Mouse (Mus musculus): Measurements from ENCODE around the gene Map3k20. TPM values are rescaled to one million over a fixed set of nuclear protein-coding genes. Genes with fewer than 3 reads are reported as not detected.

Map3k20 gene
- polyA plus RNA-seq, 1 experiment from 2014 or later = 62.5 TPM

GRCm38 (mm10) chr2:72267390-72267789 lies 18.0 kb upstream of the Map3k20 start:
- Histone ChIP-seq H3K9me3 (replicated peaks; ENCODE audit: control insufficient read depth, low read length) (no peaks in the 10 kb centered on the region; the same call in 1 of the 2 replicates), H3K4me1 (ENCODE audit: control insufficient read depth, insufficient read depth, low read length) (peaks cover 12% of the 10 kb centered on the region), H3K9ac (ENCODE audit: low read depth, low read length) (no peak overlapping the region), H3K27me3 (ENCODE audit: control insufficient read depth, insufficient read depth, low read length) (no peaks in the 10 kb centered on the region), H3K4me2 (no peak overlapping the region), H3K4me3 (ENCODE audit: low read depth, low read length) (no peak overlapping the region), H3K27ac (ENCODE audit: low read depth, low read length) (no peak overlapping the region), H3K36me3 (ENCODE audit: control insufficient read depth, insufficient read depth, low read length) (no peaks in the 10 kb centered on the region)
- ATAC-seq (replicated peaks; ENCODE audit: insufficient number of reproducible peaks, low FRiP score, low TSS enrichment) = no peak
- WGBS (ENCODE audit: insufficient replicate concordance) = 81% methylated on average over 6 of the region's 6 CpGs

- no peaks in the 10 kb centered on the region; the same call in 1 of the 2 replicates for H3K9me3 ChIP-seq (replicated peaks; ENCODE audit: control insufficient read depth, low read length)
- ATAC-seq (replicated peaks; ENCODE audit: insufficient number of reproducible peaks, low FRiP score, low TSS enrichment) = no peak; the same call in 1 of the 2 replicates
- no peak overlapping the region for H3K4me3 ChIP-seq (ENCODE audit: low read depth, low read length)
- H3K27me3 ChIP-seq (ENCODE audit: control insufficient read depth, insufficient read depth, low read length) = no peaks in the 10 kb centered on the region
- peak overlapping the region; percentile 79 for H3K27ac ChIP-seq (ENCODE audit: low read depth, low read length)
- H3K36me3 ChIP-seq (ENCODE audit: control insufficient read depth, insufficient read depth, low read length) = no peaks in the 10 kb centered on the region
- peaks cover 12% of the 10 kb centered on the region for H3K4me1 ChIP-seq (ENCODE audit: control insufficient read depth, insufficient read depth, low read length)
- WGBS (ENCODE audit: insufficient replicate concordance) = 39% methylated on average over 4 of the region's 4 CpGs
- H3K4me2 ChIP-seq = no peak overlapping the region; the same call in 1 of the 2 replicates
- peak overlapping the region; percentile 0; the same call in 1 of the 2 replicates for H3K9ac ChIP-seq (ENCODE audit: low read depth, low read length)
Measured at GRCm38 (mm10) chr2:72269651-72270341, 15.6 kb upstream of the Map3k20 start.

DNA sequence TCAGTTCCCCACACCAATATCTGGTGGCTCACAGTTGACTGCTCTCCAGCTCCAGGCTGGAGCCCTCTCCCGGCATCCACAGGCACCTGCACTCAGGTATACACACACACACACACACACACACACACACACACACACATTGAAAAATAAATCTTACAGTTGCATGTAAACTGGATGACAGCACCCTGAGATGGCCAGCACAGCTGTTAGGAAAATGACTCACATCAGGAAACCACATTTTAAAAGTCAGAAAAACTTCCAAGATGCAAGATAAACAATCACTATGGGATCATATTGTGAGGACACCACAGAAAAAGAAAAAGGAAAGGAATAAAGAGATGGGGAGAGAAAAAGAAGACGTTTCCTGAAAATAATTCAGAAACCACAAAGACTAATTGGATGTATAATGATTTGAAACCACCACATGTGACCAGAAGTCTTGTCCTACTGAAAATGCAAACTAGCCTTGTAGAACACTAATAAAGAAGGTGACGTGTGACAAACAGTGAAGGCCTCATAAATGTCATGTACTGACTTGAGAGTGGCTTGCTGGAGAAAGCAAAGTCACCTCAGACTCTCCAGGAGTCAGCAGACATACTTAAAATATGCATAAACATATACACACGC lies 7.1 kb upstream of the Map3k20 start:
- H3K36me3 ChIP-seq (ENCODE audit: control insufficient read depth, insufficient read depth, low read length) = no peaks in the 10 kb centered on the region
- 70% methylated on average over 4 of the region's 4 CpGs for WGBS (ENCODE audit: insufficient replicate concordance)
- no peaks in the 10 kb centered on the region for H3K9me3 ChIP-seq (replicated peaks; ENCODE audit: control insufficient read depth, low read length)
- no peak overlapping the region for H3K9ac ChIP-seq (ENCODE audit: low read depth, low read length)
- ATAC-seq (replicated peaks; ENCODE audit: insufficient number of reproducible peaks, low FRiP score, low TSS enrichment) = no peak
- H3K4me3 ChIP-seq (ENCODE audit: low read depth, low read length) = no peak overlapping the region
- no peaks in the 10 kb centered on the region for H3K4me1 ChIP-seq (ENCODE audit: control insufficient read depth, insufficient read depth, low read length)
- no peak overlapping the region for H3K27ac ChIP-seq (ENCODE audit: low read depth, low read length)
- no peaks in the 10 kb centered on the region for H3K27me3 ChIP-seq (ENCODE audit: control insufficient read depth, insufficient read depth, low read length)
- no peak overlapping the region for H3K4me2 ChIP-seq

GRCm38 (mm10) chr2:72280524-72280923 lies 4.9 kb upstream of the Map3k20 start:
- H3K27ac ChIP-seq (ENCODE audit: low read depth, low read length) = no peak overlapping the region
- ATAC-seq (replicated peaks; ENCODE audit: insufficient number of reproducible peaks, low FRiP score, low TSS enrichment) = no peak
- H3K36me3 ChIP-seq (ENCODE audit: control insufficient read depth, insufficient read depth, low read length) = no peaks in the 10 kb centered on the region
- peaks cover 7% of the 10 kb centered on the region; the same call in 1 of the 2 replicates for H3K4me1 ChIP-seq (ENCODE audit: control insufficient read depth, insufficient read depth, low read length)
- H3K9ac ChIP-seq (ENCODE audit: low read depth, low read length) = no peak overlapping the region
- no peaks in the 10 kb centered on the region for H3K27me3 ChIP-seq (ENCODE audit: control insufficient read depth, insufficient read depth, low read length)
- WGBS (ENCODE audit: insufficient replicate concordance) = 89% methylated on average over 5 of the region's 5 CpGs
- H3K4me2 ChIP-seq = no peak overlapping the region
- H3K9me3 ChIP-seq (replicated peaks; ENCODE audit: control insufficient read depth, low read length) = no peaks in the 10 kb centered on the region
- no peak overlapping the region for H3K4me3 ChIP-seq (ENCODE audit: low read depth, low read length)

- Histone ChIP-seq H3K4me1 (ENCODE audit: control insufficient read depth, insufficient read depth, low read length) (peaks cover 7% of the 10 kb centered on the region; the same call in 1 of the 2 replicates), H3K27ac (ENCODE audit: low read depth, low read length) (no peak overlapping the region), H3K9me3 (replicated peaks; ENCODE audit: control insufficient read depth, low read length) (no peaks in the 10 kb centered on the region), H3K27me3 (ENCODE audit: control insufficient read depth, insufficient read depth, low read length) (no peaks in the 10 kb centered on the region), H3K9ac (ENCODE audit: low read depth, low read length) (no peak overlapping the region), H3K36me3 (ENCODE audit: control insufficient read depth, insufficient read depth, low read length) (no peaks in the 10 kb centered on the region), H3K4me2 (no peak overlapping the region), H3K4me3 (ENCODE audit: low read depth, low read length) (no peak overlapping the region)
- 89% methylated on average over 14 of the region's 14 CpGs for WGBS (ENCODE audit: insufficient replicate concordance)
- no peak for ATAC-seq (replicated peaks; ENCODE audit: insufficient number of reproducible peaks, low FRiP score, low TSS enrichment)
Measured at GRCm38 (mm10) chr2:72281971-72282370, 3.5 kb upstream of the Map3k20 start.

- H3K9me3 ChIP-seq (replicated peaks; ENCODE audit: control insufficient read depth, low read length) = no peaks in the 10 kb centered on the region
- peaks cover 8% of the 10 kb centered on the region for H3K4me1 ChIP-seq (ENCODE audit: control insufficient read depth, insufficient read depth, low read length)
- H3K4me2 ChIP-seq = no peak overlapping the region
- H3K27me3 ChIP-seq (ENCODE audit: control insufficient read depth, insufficient read depth, low read length) = no peaks in the 10 kb centered on the region
- 69% methylated on average over 4 of the region's 4 CpGs for WGBS (ENCODE audit: insufficient replicate concordance)
- H3K36me3 ChIP-seq (ENCODE audit: control insufficient read depth, insufficient read depth, low read length) = no peaks in the 10 kb centered on the region
- no peak overlapping the region for H3K27ac ChIP-seq (ENCODE audit: low read depth, low read length)
- no peak overlapping the region for H3K4me3 ChIP-seq (ENCODE audit: low read depth, low read length)
- ATAC-seq (replicated peaks; ENCODE audit: insufficient number of reproducible peaks, low FRiP score, low TSS enrichment) = no peak
- H3K9ac ChIP-seq (ENCODE audit: low read depth, low read length) = no peak overlapping the region
Measured at GRCm38 (mm10) chr2:72282733-72283132, 2.7 kb upstream of the Map3k20 start.

- 49% methylated on average over 7 of the region's 7 CpGs for WGBS (ENCODE audit: insufficient replicate concordance)
- Histone ChIP-seq H3K4me3 (ENCODE audit: low read depth, low read length) (no peak overlapping the region), H3K27ac (ENCODE audit: low read depth, low read length) (peak overlapping the region; percentile 95; the same call in 1 of the 2 replicates), H3K27me3 (ENCODE audit: control insufficient read depth, insufficient read depth, low read length) (no peaks in the 10 kb centered on the region), H3K36me3 (ENCODE audit: control insufficient read depth, insufficient read depth, low read length) (no peaks in the 10 kb centered on the region), H3K4me2 (peak overlapping the region; percentile 73), H3K9me3 (replicated peaks; ENCODE audit: control insufficient read depth, low read length) (no peaks in the 10 kb centered on the region), H3K4me1 (ENCODE audit: control insufficient read depth, insufficient read depth, low read length) (peaks cover 15% of the 10 kb centered on the region), H3K9ac (ENCODE audit: low read depth, low read length) (peak overlapping the region; percentile 99; the same call in 1 of the 2 replicates)
- ATAC-seq (replicated peaks; ENCODE audit: insufficient number of reproducible peaks, low FRiP score, low TSS enrichment) = no peak
Measured at GRCm38 (mm10) chr2:72284689-72285088, 748 bp upstream of the Map3k20 start.

GRCm38 (mm10) chr2:72285888-72286661 lies 638 bp downstream of the Map3k20 start:
- Histone ChIP-seq H3K27me3 (ENCODE audit: control insufficient read depth, insufficient read depth, low read length) (no peaks in the 10 kb centered on the region), H3K4me1 (ENCODE audit: control insufficient read depth, insufficient read depth, low read length) (peaks cover 15% of the 10 kb centered on the region), H3K4me2 (peak overlapping the region; percentile 73), H3K4me3 (ENCODE audit: low read depth, low read length) (peak overlapping the region; percentile 94), H3K27ac (ENCODE audit: low read depth, low read length) (peak overlapping the region; percentile 95), H3K9me3 (replicated peaks; ENCODE audit: control insufficient read depth, low read length) (no peaks in the 10 kb centered on the region), H3K9ac (ENCODE audit: low read depth, low read length) (peak overlapping the region; percentile 99), H3K36me3 (ENCODE audit: control insufficient read depth, insufficient read depth, low read length) (no peaks in the 10 kb centered on the region)
- under 1% methylated on average over 58 of the region's 60 CpGs for WGBS (ENCODE audit: insufficient replicate concordance)
- ATAC-seq (replicated peaks; ENCODE audit: insufficient number of reproducible peaks, low FRiP score, low TSS enrichment) = peak; percentile 41; the same call in 1 of the 2 replicates

Data from heart, embryonic 11.5 days (tissue).